Mouse (Mus musculus) embryo, embryonic 11.5 days (tissue): ENCODE measurements around the gene Rps6kb1.

Source experiments
- DNase-seq: peaks from one replicate; pipeline ENCODE4 v3.0.0-alpha.2; 2012; ENCODE audit warnings: low read depth, low spot score

Gene Rps6kb1

DNA sequence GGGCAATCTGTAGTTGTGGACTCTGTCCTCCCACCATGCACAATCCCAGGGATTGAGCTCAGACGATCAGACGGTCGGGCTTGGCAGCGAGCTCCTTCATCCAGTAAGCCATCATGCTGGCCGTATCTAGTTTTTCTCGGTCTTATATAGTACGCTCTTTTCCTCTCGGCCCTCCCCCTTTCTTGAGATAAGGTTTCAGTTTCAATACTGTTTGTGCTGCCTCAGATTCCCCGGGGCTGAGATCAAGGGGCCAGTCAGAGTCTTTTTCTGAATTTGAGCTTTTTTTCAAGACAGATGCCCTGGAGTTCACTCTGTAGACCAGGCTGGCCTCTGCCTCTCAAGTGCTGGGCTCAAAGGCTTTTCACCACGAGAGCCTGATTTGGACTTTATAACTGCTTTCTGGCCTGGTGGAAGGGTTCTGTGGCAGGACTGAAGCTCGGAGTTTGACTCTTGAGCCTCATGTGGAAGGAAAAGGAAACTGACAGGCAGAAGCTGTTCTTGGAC is 36.7 kb upstream of the Rps6kb1 start:
- no peak for DNase-seq

DNA sequence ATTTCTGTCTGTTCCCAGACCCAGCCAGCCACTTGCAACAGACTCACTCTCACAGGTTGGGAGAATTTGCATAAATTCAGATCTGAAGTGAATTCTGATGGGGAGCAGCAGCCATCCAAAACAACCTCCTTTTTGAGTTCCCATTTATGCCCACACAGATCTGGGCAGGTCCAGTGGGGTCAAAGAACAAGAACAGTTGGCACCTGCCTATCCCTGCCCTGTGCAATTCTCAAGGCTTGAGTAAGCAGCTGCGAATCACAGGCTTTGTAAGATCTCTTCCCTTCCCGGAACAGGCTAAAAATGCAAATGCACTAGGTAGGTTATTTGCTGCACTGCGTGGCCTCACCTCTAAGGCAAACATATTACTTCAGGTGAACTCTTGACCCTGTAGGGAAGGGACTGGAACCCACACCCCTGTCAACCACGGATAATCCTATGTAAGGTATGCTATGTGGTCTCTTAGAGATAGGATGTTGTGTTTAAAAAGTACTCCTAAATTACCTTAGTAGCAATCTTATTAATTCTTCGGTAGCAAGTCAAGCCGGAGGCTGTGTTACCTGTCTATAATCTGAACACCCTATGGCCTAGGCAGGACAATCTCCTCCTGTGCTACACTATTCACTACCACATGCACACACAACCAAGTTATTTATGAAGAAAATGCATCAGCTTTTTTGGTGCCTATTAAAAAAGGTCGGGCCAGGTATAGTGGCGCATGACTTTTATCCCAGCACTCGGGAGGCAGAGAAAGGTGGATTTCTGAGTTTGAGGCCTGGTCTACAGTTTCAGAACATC is 35.9 kb upstream of the Rps6kb1 start:
- DNase-seq: no peak

- DNase-seq: no peak
These were observed 35.2 kb upstream of the Rps6kb1 start for GRCm38 (mm10) chr11:86579731-86580318.

DNA sequence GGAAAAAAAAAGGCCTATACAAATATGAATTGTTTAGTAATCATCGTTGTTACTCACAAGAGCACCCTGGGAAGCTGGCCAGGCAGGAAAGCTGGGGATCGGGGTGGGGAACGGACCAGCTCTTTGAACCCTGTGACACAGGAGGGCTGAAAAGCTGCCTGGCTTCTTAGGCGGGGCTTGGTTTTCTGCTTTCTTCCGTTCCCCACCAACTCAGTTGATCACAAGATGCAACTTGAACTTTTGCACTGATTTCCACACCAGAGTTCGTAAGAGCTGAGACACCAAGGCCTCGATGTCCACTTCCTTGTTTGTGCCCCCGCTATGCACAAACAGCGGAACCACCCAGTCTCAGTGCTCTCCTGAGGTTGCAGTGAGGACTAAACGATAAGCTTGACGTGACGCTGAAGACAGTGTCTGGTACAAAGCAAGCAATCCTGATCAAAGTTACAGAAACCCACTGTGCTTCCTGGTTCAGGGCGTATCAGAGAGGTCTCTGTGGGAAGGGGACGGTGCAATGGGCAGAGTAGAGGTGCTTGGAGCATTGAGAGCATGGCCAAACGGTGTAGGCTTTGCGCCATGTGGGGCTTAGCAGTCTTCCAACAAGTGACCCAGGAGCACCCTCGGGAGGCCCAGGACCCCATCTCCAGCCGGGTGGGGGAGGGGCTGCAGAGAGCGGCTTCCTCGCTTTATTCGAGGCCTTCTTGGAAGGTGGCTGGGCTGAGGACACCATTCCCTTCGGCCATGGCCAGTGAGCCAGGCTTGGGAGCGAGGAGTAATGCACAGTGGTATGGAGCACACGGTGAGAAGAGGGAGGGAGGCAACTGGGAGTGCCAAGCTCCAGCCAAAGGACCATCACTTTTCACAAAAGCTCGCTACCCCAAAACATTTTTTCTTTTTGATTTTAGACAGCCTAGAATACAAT is 34.5 kb upstream of the Rps6kb1 start:
- no peak for DNase-seq

GRCm38 (mm10) chr11:86578106-86578808 is 33.7 kb upstream of the Rps6kb1 start:
- no peak for DNase-seq

GRCm38 (mm10) chr11:86577231-86577630 is 32.6 kb upstream of the Rps6kb1 start:
- DNase-seq: no peak

- no peak for DNase-seq
These were observed 31.2 kb upstream of the Rps6kb1 start for GRCm38 (mm10) chr11:86575632-86576378.

DNA sequence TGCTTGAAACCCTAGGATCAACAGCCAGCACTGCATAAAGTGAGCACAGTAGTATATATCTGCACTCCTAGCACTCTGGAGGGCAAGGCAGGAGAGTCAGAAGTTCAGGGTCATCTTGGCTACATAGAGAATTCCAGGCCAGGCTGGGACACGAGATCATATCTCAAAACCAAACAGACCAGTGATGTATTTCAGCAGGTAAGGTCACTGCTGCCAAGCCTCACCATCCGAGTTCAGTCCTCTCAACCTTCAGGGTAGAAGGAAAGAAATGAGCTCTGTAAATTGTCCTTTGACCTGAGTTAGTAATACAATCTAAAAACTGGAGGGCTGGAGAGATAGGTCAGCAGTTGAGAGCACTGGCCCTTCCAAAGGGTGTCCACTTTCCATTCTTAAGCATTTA is 29.8 kb upstream of the Rps6kb1 start:
- no peak for DNase-seq

DNA sequence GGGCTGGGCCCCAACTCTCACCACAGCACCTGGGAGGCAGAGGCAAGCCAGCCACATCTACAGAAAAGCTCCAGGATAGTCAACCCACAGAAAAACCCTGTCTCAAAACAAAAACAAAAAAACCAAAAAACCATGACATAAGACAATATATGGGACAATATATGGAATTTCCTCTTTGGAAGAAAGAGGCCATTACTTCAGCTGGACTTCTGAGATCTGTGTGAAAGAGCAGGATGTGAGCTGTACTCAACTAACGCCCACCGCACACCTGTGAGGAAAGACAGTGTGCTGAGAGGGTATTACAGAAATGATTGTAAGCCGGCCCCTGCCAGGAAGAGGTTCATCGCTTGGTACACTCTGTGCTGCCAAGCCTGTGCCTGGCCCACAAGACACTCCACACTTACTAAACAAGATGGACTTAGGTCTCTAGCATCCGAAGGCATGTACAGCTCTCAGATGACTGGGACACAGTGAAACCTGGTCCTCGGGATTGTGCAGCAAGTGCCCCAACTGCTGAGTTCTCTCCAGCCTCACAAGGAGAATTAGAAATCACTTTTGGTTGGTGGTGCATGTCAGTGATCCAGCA is 29.1 kb upstream of the Rps6kb1 start:
- no peak for DNase-seq

- DNase-seq: no peak
These were observed 28.0 kb upstream of the Rps6kb1 start for GRCm38 (mm10) chr11:86572623-86573022.

- no peak for DNase-seq
These were observed 27.3 kb upstream of the Rps6kb1 start for GRCm38 (mm10) chr11:86571871-86572270.

DNA sequence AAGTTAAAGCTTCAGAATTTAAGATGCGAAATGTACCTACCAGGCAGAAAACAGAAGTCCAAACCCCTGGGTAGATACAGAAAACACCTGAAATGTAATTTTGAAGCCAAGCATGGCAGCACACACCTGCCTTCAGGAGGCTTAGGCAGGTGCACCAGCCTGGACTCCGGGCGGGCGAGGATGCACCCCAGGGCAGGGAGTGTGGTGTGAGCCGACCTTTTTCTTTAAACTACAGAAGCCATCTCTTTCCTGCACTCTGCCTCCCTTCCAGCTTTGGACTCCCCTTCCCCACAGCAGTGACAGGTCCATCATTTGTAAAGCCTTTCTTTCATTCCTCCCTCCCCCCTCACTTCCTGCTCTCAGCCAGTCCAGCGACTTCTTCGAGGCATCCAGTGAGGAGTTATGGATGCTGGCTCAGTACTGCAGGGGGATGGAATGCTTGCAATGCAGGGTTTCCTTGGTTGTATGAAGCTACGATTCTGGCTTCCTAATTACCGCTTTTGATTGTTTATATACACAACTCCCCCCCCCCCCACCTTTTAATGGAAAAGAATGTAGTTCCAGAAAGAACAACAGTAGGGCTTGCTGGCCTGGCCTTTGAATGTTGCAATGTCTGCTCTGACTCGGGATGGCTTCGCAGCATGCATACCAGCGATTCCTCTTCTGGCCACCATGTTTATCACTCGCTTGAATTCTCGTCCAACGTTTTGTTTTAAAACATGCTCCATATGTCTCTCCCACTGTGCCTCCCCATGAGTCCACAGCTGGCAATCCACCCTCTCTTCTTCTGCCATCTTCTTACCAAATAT is 26.6 kb upstream of the Rps6kb1 start:
- DNase-seq: no peak

GRCm38 (mm10) chr11:86570261-86570746 is 25.7 kb upstream of the Rps6kb1 start:
- no peak for DNase-seq

GRCm38 (mm10) chr11:86568425-86568824 is 23.8 kb upstream of the Rps6kb1 start:
- DNase-seq: no peak

- no peak for DNase-seq
These were observed 13.7 kb upstream of the Rps6kb1 start for GRCm38 (mm10) chr11:86558258-86558657.

- DNase-seq: no peak
These were observed 8.9 kb upstream of the Rps6kb1 start for GRCm38 (mm10) chr11:86553525-86553924.

DNA sequence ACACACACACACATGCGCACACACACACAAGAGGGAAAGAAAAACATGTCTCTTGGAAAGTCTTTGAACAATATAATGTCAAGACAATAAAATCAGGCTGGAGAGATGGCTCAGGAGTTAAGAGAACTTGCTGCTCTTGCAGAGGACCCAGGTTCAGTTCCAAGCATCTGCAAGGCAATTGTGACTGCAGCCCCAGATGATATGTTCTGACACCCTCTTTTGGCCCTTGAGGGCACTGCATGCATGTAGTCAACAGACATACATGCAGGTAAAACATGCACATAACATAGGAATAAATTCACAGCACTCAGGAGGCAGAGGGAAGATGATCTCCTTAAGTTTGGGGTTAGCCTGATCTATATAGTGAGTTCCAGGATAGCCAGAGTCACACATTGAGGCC is 2.8 kb upstream of the Rps6kb1 start:
- DNase-seq: no peak

DNA sequence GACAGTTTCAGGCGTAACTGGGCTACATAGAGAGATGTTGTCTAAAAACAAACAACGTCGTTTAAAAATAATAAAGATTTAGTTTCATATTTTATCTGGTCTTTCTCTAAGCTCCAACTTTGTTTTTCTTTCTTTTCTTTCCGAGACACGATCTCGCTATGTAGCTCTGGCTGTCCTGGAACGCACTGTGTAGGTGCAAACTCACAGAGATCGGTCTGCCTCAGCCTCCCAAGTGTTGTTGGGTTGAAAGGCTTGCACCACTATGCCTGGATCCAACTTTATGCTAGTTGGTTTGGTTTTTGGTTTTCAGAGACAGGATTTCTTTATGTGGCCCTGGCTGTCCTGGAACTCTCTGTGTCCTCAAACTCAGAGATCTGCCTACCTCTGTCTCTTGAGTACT is 951 bp upstream of the Rps6kb1 start:
- no peak for DNase-seq

GRCm38 (mm10) chr11:86543960-86544638 is 506 bp downstream of the Rps6kb1 start:
- no peak for DNase-seq
